Mouse (Mus musculus): ENCODE results near the gene Enkur.

- TF ChIP-seq CTCF (IDR thresholded peaks at IDR 0.05; ENCODE audit: control insufficient read depth, insufficient read depth, insufficient replicate concordance, low read depth, low read length) (no peak), POLR2A (IDR thresholded peaks at IDR 0.05; ENCODE audit: control insufficient read depth, low read depth, low read length) (no peak)
Measured at GRCm38 (mm10) chr2:21141520-21142203, 63.5 kb downstream of the Enkur start.

Measured in testis, adult 2 months (tissue).